Mouse (Mus musculus): Measurements from ENCODE around the gene Zfp512b. TPM values are rescaled to one million over a fixed set of nuclear protein-coding genes. Genes with fewer than 3 reads are reported as not detected.

The Zfp512b gene
- total and polyA plus RNA-seq, 2 experiments, result 9.5 to 28.0 TPM

GRCm38 (mm10) chr2:181580131-181580772, 12.4 kb downstream of the Zfp512b start:
- WGBS, result 74% methylated on average over 5 of the region's 5 CpGs
- peaks cover 13% of the 10 kb centered on the region; the same call in 1 of the 2 replicates for H3K79me2 ChIP-seq (ENCODE audit: control insufficient read depth, insufficient read depth, low read length)
- H3K4me3 ChIP-seq (ENCODE audit: insufficient read depth, low read depth, low read length), result peak overlapping the region; percentile 85
- H3K4me1 ChIP-seq (ENCODE audit: control insufficient read depth, insufficient read depth, low read length), result peaks cover 16% of the 10 kb centered on the region; the same call in 1 of the 2 replicates
- H3K9ac ChIP-seq (ENCODE audit: low read depth, low read length), result peak overlapping the region; percentile 55; the same call in 1 of the 2 replicates
- H3K27me3 ChIP-seq (ENCODE audit: control insufficient read depth, insufficient read depth, low read length), result no peaks in the 10 kb centered on the region
- no peak for DNase-seq (ENCODE audit: extremely low read depth, low read depth, low spot score)
- H3K36me3 ChIP-seq (ENCODE audit: control insufficient read depth, insufficient read depth, low read length), result no peaks in the 10 kb centered on the region
- H3K27ac ChIP-seq (replicated peaks; ENCODE audit: insufficient read depth, low read depth, low read length), result peak overlapping the region; percentile 71; the same call in 1 of the 2 replicates
- no peak for TF ChIP-seq CTCF (IDR thresholded peaks at IDR 0.05; ENCODE audit: low read depth, low read length)
- TF ChIP-seq POLR2A (IDR thresholded peaks at IDR 0.05; ENCODE audit: extremely low read depth, insufficient read depth, low read length), result no peak

GRCm38 (mm10) chr2:181579681-181580080, 12.9 kb downstream of the Zfp512b start:
- H3K27me3 ChIP-seq (ENCODE audit: control insufficient read depth, insufficient read depth, low read length), result no peaks in the 10 kb centered on the region
- H3K27ac ChIP-seq (replicated peaks; ENCODE audit: insufficient read depth, low read depth, low read length), result no peak overlapping the region
- H3K9ac ChIP-seq (ENCODE audit: low read depth, low read length), result no peak overlapping the region
- no peak overlapping the region for H3K4me3 ChIP-seq (ENCODE audit: insufficient read depth, low read depth, low read length)
- no peak for DNase-seq (ENCODE audit: extremely low read depth, low read depth, low spot score)
- TF ChIP-seq POLR2A (IDR thresholded peaks at IDR 0.05; ENCODE audit: extremely low read depth, insufficient read depth, low read length), result no peak
- no peak for TF ChIP-seq CTCF (IDR thresholded peaks at IDR 0.05; ENCODE audit: low read depth, low read length)
- H3K36me3 ChIP-seq (ENCODE audit: control insufficient read depth, insufficient read depth, low read length), result no peaks in the 10 kb centered on the region
- 96% methylated on average over 1 of the region's 1 CpGs for WGBS
- peaks cover 16% of the 10 kb centered on the region; the same call in 1 of the 2 replicates for H3K4me1 ChIP-seq (ENCODE audit: control insufficient read depth, insufficient read depth, low read length)
- H3K79me2 ChIP-seq (ENCODE audit: control insufficient read depth, insufficient read depth, low read length), result peaks cover 13% of the 10 kb centered on the region; the same call in 1 of the 2 replicates

GRCm38 (mm10) chr2:181578790-181579618, 13.6 kb downstream of the Zfp512b start:
- TF ChIP-seq CTCF (IDR thresholded peaks at IDR 0.05; ENCODE audit: low read depth, low read length) (no peak), POLR2A (IDR thresholded peaks at IDR 0.05; ENCODE audit: extremely low read depth, insufficient read depth, low read length) (no peak)
- peaks cover 13% of the 10 kb centered on the region; the same call in 1 of the 2 replicates for H3K79me2 ChIP-seq (ENCODE audit: control insufficient read depth, insufficient read depth, low read length)
- no peak overlapping the region for H3K4me3 ChIP-seq (ENCODE audit: insufficient read depth, low read depth, low read length)
- no peak overlapping the region for H3K9ac ChIP-seq (ENCODE audit: low read depth, low read length)
- DNase-seq (ENCODE audit: extremely low read depth, low read depth, low spot score), result no peak
- no peaks in the 10 kb centered on the region for H3K27me3 ChIP-seq (ENCODE audit: control insufficient read depth, insufficient read depth, low read length)
- no peaks in the 10 kb centered on the region; the same call in 1 of the 2 replicates for H3K36me3 ChIP-seq (ENCODE audit: control insufficient read depth, insufficient read depth, low read length)
- 44% methylated on average over 5 of the region's 5 CpGs for WGBS
- no peak overlapping the region for H3K27ac ChIP-seq (replicated peaks; ENCODE audit: insufficient read depth, low read depth, low read length)
- peaks cover 16% of the 10 kb centered on the region; the same call in 1 of the 2 replicates for H3K4me1 ChIP-seq (ENCODE audit: control insufficient read depth, insufficient read depth, low read length)

GRCm38 (mm10) chr2:181577981-181578581, 14.5 kb downstream of the Zfp512b start:
- Histone ChIP-seq H3K36me3 (ENCODE audit: control insufficient read depth, insufficient read depth, low read length) (no peaks in the 10 kb centered on the region; the same call in 1 of the 2 replicates), H3K27ac (replicated peaks; ENCODE audit: insufficient read depth, low read depth, low read length) (no peak overlapping the region), H3K27me3 (ENCODE audit: control insufficient read depth, insufficient read depth, low read length) (no peaks in the 10 kb centered on the region), H3K79me2 (ENCODE audit: control insufficient read depth, insufficient read depth, low read length) (peaks cover 13% of the 10 kb centered on the region; the same call in 1 of the 2 replicates), H3K4me1 (ENCODE audit: control insufficient read depth, insufficient read depth, low read length) (peaks cover 15% of the 10 kb centered on the region; the same call in 1 of the 2 replicates), H3K4me3 (ENCODE audit: insufficient read depth, low read depth, low read length) (no peak overlapping the region), H3K9ac (ENCODE audit: low read depth, low read length) (no peak overlapping the region)
- 44% methylated on average over 7 of the region's 7 CpGs for WGBS
- TF ChIP-seq POLR2A (IDR thresholded peaks at IDR 0.05; ENCODE audit: extremely low read depth, insufficient read depth, low read length) (no peak), CTCF (IDR thresholded peaks at IDR 0.05; ENCODE audit: low read depth, low read length) (no peak)
- peak; percentile 34 for DNase-seq (ENCODE audit: extremely low read depth, low read depth, low spot score)

GRCm38 (mm10) chr2:181577126-181577525, 15.5 kb downstream of the Zfp512b start:
- peaks cover 2% of the 10 kb centered on the region; the same call in 1 of the 2 replicates for H3K36me3 ChIP-seq (ENCODE audit: control insufficient read depth, insufficient read depth, low read length)
- TF ChIP-seq CTCF (IDR thresholded peaks at IDR 0.05; ENCODE audit: low read depth, low read length), result no peak
- no peak for TF ChIP-seq POLR2A (IDR thresholded peaks at IDR 0.05; ENCODE audit: extremely low read depth, insufficient read depth, low read length)
- no peak overlapping the region for H3K4me3 ChIP-seq (ENCODE audit: insufficient read depth, low read depth, low read length)
- DNase-seq (ENCODE audit: extremely low read depth, low read depth, low spot score), result no peak
- WGBS, result 81% methylated on average over 2 of the region's 2 CpGs
- H3K27me3 ChIP-seq (ENCODE audit: control insufficient read depth, insufficient read depth, low read length), result no peaks in the 10 kb centered on the region
- no peak overlapping the region for H3K27ac ChIP-seq (replicated peaks; ENCODE audit: insufficient read depth, low read depth, low read length)
- H3K79me2 ChIP-seq (ENCODE audit: control insufficient read depth, insufficient read depth, low read length), result peaks cover 13% of the 10 kb centered on the region; the same call in 1 of the 2 replicates
- H3K9ac ChIP-seq (ENCODE audit: low read depth, low read length), result no peak overlapping the region
- H3K4me1 ChIP-seq (ENCODE audit: control insufficient read depth, insufficient read depth, low read length), result peaks cover 6% of the 10 kb centered on the region; the same call in 1 of the 2 replicates
